8 mouse cellular contexts compared by ENCODE assay signal in the genomic region with DNA sequence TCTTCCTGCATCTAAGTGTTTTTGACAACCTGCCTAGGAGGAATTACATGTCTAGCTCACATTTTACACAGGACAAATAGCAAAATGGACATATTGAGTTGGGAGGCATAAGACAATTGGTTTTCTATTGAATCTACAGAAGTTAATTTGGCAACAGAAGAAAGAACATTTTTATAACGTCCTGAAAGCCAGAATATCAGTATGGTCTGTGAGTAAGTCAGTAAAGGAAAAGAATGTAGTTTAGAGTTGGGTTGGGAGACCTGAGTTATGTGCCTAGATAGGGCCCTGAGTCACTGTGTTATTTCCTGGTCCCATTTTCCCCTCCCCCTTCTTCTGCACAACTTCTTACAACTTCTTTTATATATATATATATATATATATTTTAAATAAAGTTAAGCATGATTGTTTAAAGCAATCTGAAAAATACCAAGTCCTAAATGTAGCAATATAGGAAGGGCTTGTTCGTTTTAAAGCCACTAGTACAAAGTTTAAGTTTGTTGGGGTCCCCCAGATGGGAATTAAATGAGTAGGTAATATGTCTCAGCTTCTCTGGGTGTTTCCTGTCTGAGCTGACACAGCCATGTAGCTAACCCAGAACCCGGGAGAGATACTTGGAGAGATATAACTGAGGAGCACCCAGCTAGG. TPM values are rescaled to one million over a fixed set of nuclear protein-coding genes. Genes with fewer than 3 reads are reported as not detected.
A peak's percentile ranks its signal among the peaks of the same experiment; 100 is the strongest.
DNase-seq lines count a peak whose midpoint lies in the region; ATAC-seq and TF ChIP-seq lines count a peak whose summit lies in the region.

No protein-coding gene starts in this region.

- no peaks in the 10 kb centered on the region for H3K9me3 ChIP-seq in heart, embryonic 12.5 days (replicated peaks)
- no peaks in the 10 kb centered on the region for H3K9me3 ChIP-seq in ES-Bruce4 (replicated peaks; ENCODE audit: control insufficient read depth, insufficient read depth, low read length, poor library complexity, severe bottlenecking)
- H3K9me3 ChIP-seq in heart, postnatal 0 days (replicated peaks; ENCODE audit: control insufficient read depth, low read length) = no peaks in the 10 kb centered on the region

- H3K36me3 ChIP-seq in heart, embryonic 12.5 days = no peaks in the 10 kb centered on the region
- H3K36me3 ChIP-seq in ES-Bruce4 (ENCODE audit: control insufficient read depth, insufficient read depth, low read length, poor library complexity, severe bottlenecking) (no peaks in the 10 kb centered on the region), macrophage (ENCODE audit: inconsistent target) (no peaks in the 10 kb centered on the region)
- H3K36me3 ChIP-seq in heart, postnatal 0 days (replicated peaks; ENCODE audit: control insufficient read depth, insufficient read depth, low read length) = no peaks in the 10 kb centered on the region

- peak overlapping the region; percentile 78 for H3K4me2 ChIP-seq in heart, embryonic 12.5 days
- peak overlapping the region; percentile 83 for H3K4me2 ChIP-seq in heart, postnatal 0 days (ENCODE audit: low read depth, low read length)

- no peak for TF ChIP-seq EP300 in ES-Bruce4 (IDR thresholded peaks at IDR 0.05; ENCODE audit: insufficient read depth, low read depth, low read length)
- 0 out of 2 replicates have a peak, but pooled peaks have one; percentile 19 for TF ChIP-seq EP300 in heart, postnatal 0 days (IDR thresholded peaks at IDR 0.05; ENCODE audit: low read depth)

- peak overlapping the region; percentile 73 for H3K9ac ChIP-seq in heart, embryonic 12.5 days
- peak overlapping the region; percentile 98 for H3K9ac ChIP-seq in ES-Bruce4 (ENCODE audit: low read depth, poor library complexity, severe bottlenecking)
- H3K9ac ChIP-seq in heart, postnatal 0 days (replicated peaks; ENCODE audit: low read depth, low read length) = peak overlapping the region; percentile 62

- no peak for TF ChIP-seq POLR2A in ES-Bruce4 (IDR thresholded peaks at IDR 0.05; ENCODE audit: insufficient read depth, low read length)

- no peaks in the 10 kb centered on the region for H3K27me3 ChIP-seq in heart, embryonic 12.5 days (replicated peaks)
- no peaks in the 10 kb centered on the region for H3K27me3 ChIP-seq in ES-Bruce4 (ENCODE audit: control insufficient read depth, insufficient read depth, low read length, poor library complexity, severe bottlenecking)
- H3K27me3 ChIP-seq in heart, postnatal 0 days (ENCODE audit: control insufficient read depth, insufficient read depth, low read length) = no peaks in the 10 kb centered on the region

- peak overlapping the region; percentile 51 for H3K4me3 ChIP-seq in heart, embryonic 12.5 days
- peak overlapping the region; percentile 86 for H3K4me3 ChIP-seq in ES-Bruce4 (ENCODE audit: low read depth, low read length)
- H3K4me3 ChIP-seq in heart, postnatal 0 days (ENCODE audit: low read depth, low read length) = peak overlapping the region; percentile 53
- peak overlapping the region; percentile 51 for H3K4me3 ChIP-seq in macrophage (ENCODE audit: inconsistent target)

- no peaks in the 10 kb centered on the region for H3K79me2 ChIP-seq in macrophage (ENCODE audit: inconsistent target)

- peak overlapping the region; percentile 79 for H3K27ac ChIP-seq in heart, embryonic 12.5 days (ENCODE audit: poor library complexity, severe bottlenecking)
- peak overlapping the region; percentile 99 for H3K27ac ChIP-seq in ES-Bruce4 (ENCODE audit: insufficient read depth, low read length)
- peak overlapping the region; percentile 92 for H3K27ac ChIP-seq in heart, postnatal 0 days (ENCODE audit: low read depth)
- H3K27ac ChIP-seq in macrophage = peak overlapping the region; percentile 99

- no peak for DNase-seq in heart, adult 18-20 months
- DNase-seq in heart, postnatal 0 days (ENCODE audit: low spot score) = no peak
- DNase-seq in kidney, adult 18-20 months = no peak
- no peak for DNase-seq in frontal cortex, postnatal 36 days (ENCODE audit: low spot score in 2 of 2)

- peaks cover 19% of the 10 kb centered on the region for H3K4me1 ChIP-seq in heart, embryonic 12.5 days (replicated peaks)
- peaks cover 2% of the 10 kb centered on the region for H3K4me1 ChIP-seq in ES-Bruce4 (ENCODE audit: control insufficient read depth, insufficient read depth, low read length)
- H3K4me1 ChIP-seq in heart, postnatal 0 days (ENCODE audit: control insufficient read depth, insufficient read depth) = peaks cover 15% of the 10 kb centered on the region; the same call in 1 of the 2 replicates

- TF ChIP-seq CTCF in ES-Bruce4 (IDR thresholded peaks at IDR 0.05; ENCODE audit: low read depth, low read length) = no peak
- TF ChIP-seq CTCF in heart, postnatal 0 days (IDR thresholded peaks at IDR 0.05; ENCODE audit: low read depth) = no peak

- 37% methylated on average over 3 of the region's 3 CpGs for WGBS in heart, embryonic 12.5 days
- 19% methylated on average over 3 of the region's 3 CpGs for WGBS in heart, postnatal 0 days
- 11% methylated on average over 2 of the region's 3 CpGs for WGBS in macrophage (ENCODE audit: missing documents)

- no peak for ATAC-seq in heart, embryonic 12.5 days (ENCODE audit: insufficient number of reproducible peaks, low FRiP score)
- ATAC-seq in heart, postnatal 0 days (ENCODE audit: insufficient read depth, low read depth) = no peak
- ATAC-seq in granulocyte monocyte progenitor cell, adult 5-6 weeks (replicated peaks; ENCODE audit: poor library complexity, severe bottlenecking) = no peak

RNA-seq across cellular contexts. Expression of a gene that starts 6.6 kb away (rescaled TPM):
- 62.7 and 63.4 TPM in 2 replicates for polyA plus RNA-seq in heart, embryonic 12.5 days (2016; fragmentation: Nextera tagmentation; extraction: Ambion mirVana)
- total RNA-seq in heart, adult 18-20 months (2021) = 10 to 100 TPM; 59.6 to 70.9 TPM
- polyA plus RNA-seq in ES-Bruce4 (2011; ENCODE audit: insufficient read depth, insufficient read length, low read depth, missing spikeins) = 92.7 and 103 TPM in 2 replicates
- total RNA-seq in heart, postnatal 0 days (2014; rRNA removed; ENCODE audit: low replicate concordance) = 41.8 and 48.8 TPM in 2 replicates
- 60.3 and 64.6 TPM in 2 replicates for polyA plus RNA-seq in heart, postnatal 0 days (2015; fragmentation: Nextera tagmentation; extraction: Ambion mirVana)
- 10 to 100 TPM in 22 of 26 experiments, 1 to 10 TPM in 4; 5.7 to 26.2 (median 13.2) TPM for total RNA-seq in macrophage (2018; cell fraction: chromatin; rRNA removed)
- total RNA-seq in macrophage (2018; cell fraction: cytosol; rRNA removed) = 10 to 100 TPM; 13.7 to 35.9 (median 24.1) TPM
- total RNA-seq in macrophage (2018; cell fraction: nucleus; rRNA removed) = 10 to 100 TPM in 19 of 26 experiments, 1 to 10 TPM in 7; 7.0 to 20.3 (median 13.1) TPM
- 18.4 to 24.4 TPM (median 20.9 TPM) in 3 replicates for polyA plus RNA-seq in macrophage (2018)
- total RNA-seq in granulocyte monocyte progenitor cell, adult 5-6 weeks (2014; fragmentation: Nextera tagmentation) = 26.6 and 36.0 TPM in 2 replicates
- 25.7 and 26.6 TPM in 2 replicates for total RNA-seq in granulocyte monocyte progenitor cell, adult 5-6 weeks (2017)

RNA-seq across cellular contexts. Expression of a gene that starts 28.5 kb away (rescaled TPM):
- polyA plus RNA-seq in heart, embryonic 12.5 days (2016; fragmentation: Nextera tagmentation; extraction: Ambion mirVana) = 87.8 and 95.3 TPM in 2 replicates
- 10 to 100 TPM; 75.9 to 77.7 TPM for total RNA-seq in heart, adult 18-20 months (2021)
- polyA plus RNA-seq in ES-Bruce4 (2011; ENCODE audit: insufficient read depth, insufficient read length, low read depth, missing spikeins) (213 and 223 TPM in 2 replicates), macrophage (2018) (33.4 to 65.0 TPM (median 53.5 TPM) in 3 replicates)
- 28.1 and 45.8 TPM in 2 replicates for total RNA-seq in heart, postnatal 0 days (2014; rRNA removed; ENCODE audit: low replicate concordance)
- 54.8 and 56.0 TPM in 2 replicates for polyA plus RNA-seq in heart, postnatal 0 days (2015; fragmentation: Nextera tagmentation; extraction: Ambion mirVana)
- total RNA-seq in macrophage (2018; cell fraction: chromatin; rRNA removed) = 100 to 1,000 TPM; 221 to 525 (median 361) TPM
- total RNA-seq in macrophage (2018; cell fraction: cytosol; rRNA removed) = 10 to 100 TPM; 32.8 to 72.7 (median 54.2) TPM
- 100 to 1,000 TPM in 25 of 26 experiments, 10 to 100 TPM in 1; 85.7 to 382 (median 167) TPM for total RNA-seq in macrophage (2018; cell fraction: nucleus; rRNA removed)
- total RNA-seq in granulocyte monocyte progenitor cell, adult 5-6 weeks (2014; fragmentation: Nextera tagmentation) = 46.9 and 69.3 TPM in 2 replicates
- total RNA-seq in granulocyte monocyte progenitor cell, adult 5-6 weeks (2017) = 21.6 and 31.3 TPM in 2 replicates

RNA-seq across cellular contexts. Expression of a gene that starts 42.9 kb away (rescaled TPM):
- 0.06 and 0.08 TPM in 2 replicates for polyA plus RNA-seq in heart, embryonic 12.5 days (2016; fragmentation: Nextera tagmentation; extraction: Ambion mirVana)
- not detected for total RNA-seq in heart, adult 18-20 months (2021)
- polyA plus RNA-seq in ES-Bruce4 (2011; ENCODE audit: insufficient read depth, insufficient read length, low read depth, missing spikeins) (0.14 and 0.24 TPM in 2 replicates), macrophage (2018) (0.01 TPM in 1 of 3 replicates, not detected in the others)
- 0.12 TPM in 1 of 2 replicates, not detected in the other for total RNA-seq in heart, postnatal 0 days (2014; rRNA removed; ENCODE audit: low replicate concordance)
- not detected in 2 replicates for polyA plus RNA-seq in heart, postnatal 0 days (2015; fragmentation: Nextera tagmentation; extraction: Ambion mirVana)
- total RNA-seq in macrophage (2018; cell fraction: chromatin; rRNA removed) = under 1 TPM in 21 of 26 experiments, not detected in 5; 0.04 to 0.35 (median 0.11) TPM
- total RNA-seq in macrophage (2018; cell fraction: cytosol; rRNA removed) = under 1 TPM in 21 of 26 experiments, not detected in 5; under 0.01 to 0.07 (median 0.03) TPM
- under 1 TPM in 16 of 26 experiments, not detected in 10; 0.05 to 0.17 (median 0.10) TPM for total RNA-seq in macrophage (2018; cell fraction: nucleus; rRNA removed)
- 0.71 TPM in 1 of 2 replicates, not detected in the other for total RNA-seq in granulocyte monocyte progenitor cell, adult 5-6 weeks (2014; fragmentation: Nextera tagmentation)
- total RNA-seq in granulocyte monocyte progenitor cell, adult 5-6 weeks (2017) = 0.10 and 0.17 TPM in 2 replicates

RNA-seq across cellular contexts. Expression of a gene that starts 53.4 kb away (rescaled TPM):
- polyA plus RNA-seq in heart, embryonic 12.5 days (2016; fragmentation: Nextera tagmentation; extraction: Ambion mirVana) = 5.4 and 6.0 TPM in 2 replicates
- 10 to 100 TPM; 21.9 to 22.8 TPM for total RNA-seq in heart, adult 18-20 months (2021)
- polyA plus RNA-seq in ES-Bruce4 (2011; ENCODE audit: insufficient read depth, insufficient read length, low read depth, missing spikeins) (21.1 and 25.5 TPM in 2 replicates), macrophage (2018) (6.2 to 10.1 TPM (median 7.0 TPM) in 3 replicates)
- total RNA-seq in heart, postnatal 0 days (2014; rRNA removed; ENCODE audit: low replicate concordance) = 15.4 and 20.7 TPM in 2 replicates
- 1.6 and 2.1 TPM in 2 replicates for polyA plus RNA-seq in heart, postnatal 0 days (2015; fragmentation: Nextera tagmentation; extraction: Ambion mirVana)
- 100 to 1,000 TPM in 1 of 26 experiments, 10 to 100 TPM in 25; 12.8 to 110 (median 21.7) TPM for total RNA-seq in macrophage (2018; cell fraction: chromatin; rRNA removed)
- 10 to 100 TPM in 25 of 26 experiments, 1 to 10 TPM in 1; 9.1 to 35.3 (median 11.7) TPM for total RNA-seq in macrophage (2018; cell fraction: cytosol; rRNA removed)
- total RNA-seq in macrophage (2018; cell fraction: nucleus; rRNA removed) = 100 to 1,000 TPM in 1 of 26 experiments, 10 to 100 TPM in 25; 16.4 to 127 (median 20.6) TPM
- 5.5 and 6.3 TPM in 2 replicates for total RNA-seq in granulocyte monocyte progenitor cell, adult 5-6 weeks (2014; fragmentation: Nextera tagmentation)
- total RNA-seq in granulocyte monocyte progenitor cell, adult 5-6 weeks (2017) = 7.9 and 9.5 TPM in 2 replicates
